Mouse (Mus musculus) c-Kit-positive CD71-negative TER-119-negative erythroid progenitor cells, embryonic 14.5 days (primary cell): ENCODE measurements around the gene Gp1bb.

Experiments used
- DNase-seq: peaks from one replicate; pipeline ENCODE4 v3.0.0-alpha.2; 2013; ENCODE audit warnings: low read depth

Gene Gp1bb

GRCm38 (mm10) chr16:18581050-18581622, 41.1 kb downstream of the Gp1bb start:
- DNase-seq = no peak

DNA sequence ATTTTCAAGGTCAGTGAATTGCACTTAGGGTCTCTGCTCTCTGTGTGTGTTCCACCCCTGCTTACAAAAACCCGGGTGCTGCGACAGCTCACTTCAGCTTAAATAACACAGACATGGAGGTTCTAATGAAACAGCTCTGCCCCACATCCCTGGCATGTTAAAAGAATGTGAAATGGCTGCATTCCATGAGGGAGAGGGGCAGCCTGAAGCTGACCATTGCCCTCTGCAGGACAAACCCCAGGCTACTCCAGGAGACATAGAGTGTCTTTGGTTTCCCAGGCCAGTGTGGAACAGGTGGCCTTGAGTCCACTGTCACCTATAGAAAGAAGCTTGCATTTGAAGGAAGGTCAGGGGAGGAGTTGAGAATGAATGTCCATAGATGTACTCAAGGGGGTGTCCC, 41.8 kb downstream of the Gp1bb start:
- no peak for DNase-seq

DNA sequence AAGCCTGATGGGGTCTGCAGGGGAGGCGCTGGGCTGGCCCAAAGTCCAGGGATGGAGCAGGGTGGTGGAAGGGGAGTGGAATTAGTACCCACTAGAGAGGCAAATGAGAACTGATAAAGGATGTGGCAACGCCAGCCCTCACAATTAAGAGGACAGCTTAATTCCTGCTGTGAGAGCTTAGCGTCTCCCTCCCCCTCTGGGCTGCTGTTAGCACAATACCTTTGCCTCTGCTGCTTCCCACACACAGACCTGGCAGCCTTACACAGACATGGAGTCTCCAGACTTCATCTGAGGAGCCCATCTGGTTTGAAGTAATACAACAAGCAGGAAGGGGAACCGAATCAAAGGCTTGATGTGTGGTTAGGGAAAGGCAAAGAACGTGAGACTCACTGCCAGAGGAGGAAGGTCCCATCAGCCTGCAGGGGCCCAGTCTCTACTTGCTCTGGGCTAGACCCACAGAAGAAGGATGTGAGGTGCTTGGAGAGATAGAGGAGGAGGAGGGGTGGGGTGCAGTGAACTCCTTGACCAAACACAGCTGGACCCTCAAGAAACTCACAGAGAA, 44.5 kb downstream of the Gp1bb start:
- no peak for DNase-seq

DNA sequence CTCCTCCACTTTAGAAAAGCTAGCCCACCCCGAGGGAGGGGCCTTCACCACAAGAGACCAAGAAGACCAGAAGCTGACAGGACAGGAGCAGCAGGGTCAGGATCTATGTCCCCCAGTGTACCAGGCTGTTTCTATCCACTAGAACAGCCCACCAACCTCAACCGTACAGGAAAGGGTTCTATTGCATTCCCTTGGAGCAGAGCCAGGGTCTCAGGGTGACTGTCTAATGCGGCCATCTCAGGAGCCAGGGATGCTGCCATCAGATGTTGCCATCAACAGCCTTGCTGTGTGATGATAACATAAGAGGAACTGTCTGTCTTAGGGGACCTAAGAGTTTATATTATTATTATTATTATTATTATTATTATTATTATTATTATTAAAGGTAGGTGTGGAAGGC, 45.1 kb downstream of the Gp1bb start:
- no peak for DNase-seq

DNA sequence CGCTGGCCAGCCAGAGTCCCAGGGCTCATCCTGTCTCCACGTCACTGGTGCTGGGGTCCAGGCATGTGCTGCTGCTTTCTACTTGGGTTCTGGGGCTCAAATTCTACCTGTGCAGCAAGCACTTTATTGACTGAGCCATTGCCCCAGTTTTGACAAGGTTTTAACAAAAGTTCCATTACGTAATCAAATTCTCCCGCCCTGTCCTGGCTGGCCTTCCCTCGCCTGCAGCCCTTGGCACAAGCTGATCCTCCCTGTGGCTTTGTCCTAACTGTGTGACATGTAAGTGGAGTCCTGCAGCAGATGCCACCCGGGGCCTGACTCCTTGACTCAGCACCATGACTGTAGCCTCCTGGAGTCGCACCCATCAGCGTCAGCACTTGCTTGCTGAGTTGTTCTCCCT, 48.0 kb downstream of the Gp1bb start:
- DNase-seq = no peak
